Mouse (Mus musculus) stomach, embryonic 14.5 days (tissue): ENCODE measurements around the gene Cplx2. TPM values are rescaled to one million over a fixed set of nuclear protein-coding genes. Genes with fewer than 3 reads are reported as not detected.

ENCODE experiments used
- ATAC-seq: fragments of 200-750 bp; cut with Nextera tagmentation; 2 replicates; pipeline ENCODE4 v1.8.0; 2017; ENCODE audit warnings: low read depth, moderate TSS enrichment; ENCODE audit not compliant: insufficient number of reproducible peaks, insufficient read depth, low FRiP score
- H3K27ac ChIP-seq: fragments of 300-500 bp; sonication (generic); 2 replicates; pipeline ENCODE4 v1.5.1; 2014; ENCODE audit warnings: mild to moderate bottlenecking, low read length, moderate library complexity, mixed read lengths
- H3K27me3 ChIP-seq: fragments of 300-500 bp; sonication (generic); 2 replicates; pipeline ENCODE4 v1.6.1; 2014; ENCODE audit warnings: low read length, control low read depth, mixed read lengths; ENCODE audit not compliant: control insufficient read depth, insufficient read depth
- H3K36me3 ChIP-seq: fragments of 300-500 bp; sonication (generic); 2 replicates; pipeline ENCODE4 v1.6.1; 2014; ENCODE audit warnings: mild to moderate bottlenecking, control low read depth, low read length, moderate library complexity, mixed read lengths; ENCODE audit not compliant: control insufficient read depth, insufficient read depth
- H3K4me1 ChIP-seq: fragments of 300-500 bp; sonication (generic); 2 replicates; pipeline ENCODE4 v1.6.1; 2014; ENCODE audit warnings: low read length, control low read depth, mixed read lengths; ENCODE audit not compliant: control insufficient read depth, insufficient read depth
- H3K4me2 ChIP-seq: fragments of 300-500 bp; sonication (generic); replicated peaks from 2 replicates; pipeline ENCODE4 v1.6.1; 2014; ENCODE audit warnings: low read depth, low read length, control low read depth
- H3K4me3 ChIP-seq: fragments of 300-500 bp; sonication (generic); 2 replicates; pipeline ENCODE4 v1.5.1; 2014; ENCODE audit warnings: low read depth, low read length, control low read depth
- H3K9ac ChIP-seq: fragments of 300-500 bp; sonication (generic); replicated peaks from 2 replicates; pipeline ENCODE4 v1.6.1; 2014; ENCODE audit warnings: low read depth, mild to moderate bottlenecking, control low read depth, low read length, moderate library complexity, mixed read lengths
- H3K9me3 ChIP-seq: fragments of 300-500 bp; sonication (generic); 2 replicates; pipeline ENCODE4 v1.6.1; 2016; ENCODE audit warnings: low read depth, low read length, control low read depth; ENCODE audit not compliant: control insufficient read depth
- WGBS: fragments of 180-500 bp; shearing (Covaris S2); extraction: QIAGEN DNeasy Blood & Tissue Kit; methylation state at CpG from one replicate; pipeline ENCODE4 v1.1.7; 2014; 5-methylcytosine and 5-hydroxymethylcytosine counted together
- polyA plus RNA-seq: library from polyadenylated mRNA; unstranded; fragments of >200 nt; fragmentation: Nextera tagmentation; extraction: Ambion mirVana; gene quantifications from 2 replicates; pipeline ENCODE4 v1.2.1, GENCODE M21; 2014

Gene Cplx2
- polyA plus RNA-seq, 1 experiment from 2014 or later: 7.7 TPM

GRCm38 (mm10) chr13:54331825-54332675, 39.1 kb upstream of the Cplx2 start:
- H3K36me3 ChIP-seq: no peaks in the 10 kb centered on the region
- peak; percentile 89 for ATAC-seq
- H3K27me3 ChIP-seq: no peaks in the 10 kb centered on the region
- 0 out of 2 replicates have a peak overlapping the region, but pooled peaks have one; percentile 11 for H3K4me2 ChIP-seq
- no peak overlapping the region for H3K4me3 ChIP-seq
- WGBS: 44% methylated on average over 22 of the region's 22 CpGs
- H3K9ac ChIP-seq: no peak overlapping the region
- H3K27ac ChIP-seq: peak overlapping the region; percentile 71
- H3K4me1 ChIP-seq: peaks cover 18% of the 10 kb centered on the region
- no peaks in the 10 kb centered on the region for H3K9me3 ChIP-seq

GRCm38 (mm10) chr13:54332921-54333477, 38.1 kb upstream of the Cplx2 start:
- Histone ChIP-seq H3K4me2 (no peak overlapping the region), H3K36me3 (no peaks in the 10 kb centered on the region), H3K9ac (no peak overlapping the region), H3K4me3 (no peak overlapping the region), H3K27ac (no peak overlapping the region; the same call in 1 of the 2 replicates), H3K27me3 (no peaks in the 10 kb centered on the region), H3K9me3 (no peaks in the 10 kb centered on the region), H3K4me1 (peaks cover 18% of the 10 kb centered on the region)
- no peak for ATAC-seq
- 69% methylated on average over 8 of the region's 8 CpGs for WGBS

GRCm38 (mm10) chr13:54337058-54337457, 34.1 kb upstream of the Cplx2 start:
- 71% methylated on average over 6 of the region's 6 CpGs for WGBS
- ATAC-seq: no peak

GRCm38 (mm10) chr13:54337541-54337940, 33.6 kb upstream of the Cplx2 start:
- H3K27me3 ChIP-seq: no peaks in the 10 kb centered on the region
- no peak overlapping the region for H3K9ac ChIP-seq
- 47% methylated on average over 7 of the region's 7 CpGs for WGBS
- H3K36me3 ChIP-seq: no peaks in the 10 kb centered on the region
- no peak overlapping the region for H3K27ac ChIP-seq
- ATAC-seq: no peak
- H3K4me2 ChIP-seq: no peak overlapping the region
- H3K4me3 ChIP-seq: no peak overlapping the region
- H3K4me1 ChIP-seq: peaks cover 4% of the 10 kb centered on the region; the same call in 1 of the 2 replicates
- no peaks in the 10 kb centered on the region for H3K9me3 ChIP-seq

More at GRCm38 (mm10) chr13:54337058-54337457, 34.1 kb upstream of the Cplx2 start:
- no peaks in the 10 kb centered on the region for H3K9me3 ChIP-seq
- H3K9ac ChIP-seq: no peak overlapping the region
- H3K36me3 ChIP-seq: no peaks in the 10 kb centered on the region
- no peak overlapping the region for H3K4me3 ChIP-seq
- no peak overlapping the region for H3K27ac ChIP-seq
- H3K27me3 ChIP-seq: no peaks in the 10 kb centered on the region
- peaks cover 6% of the 10 kb centered on the region; the same call in 1 of the 2 replicates for H3K4me1 ChIP-seq
- H3K4me2 ChIP-seq: no peak overlapping the region

GRCm38 (mm10) chr13:54338815-54339214, 32.3 kb upstream of the Cplx2 start:
- H3K9ac ChIP-seq: no peak overlapping the region
- WGBS: 79% methylated on average over 5 of the region's 5 CpGs
- H3K4me3 ChIP-seq: no peak overlapping the region
- H3K27me3 ChIP-seq: no peaks in the 10 kb centered on the region
- H3K27ac ChIP-seq: no peak overlapping the region
- no peak overlapping the region for H3K4me2 ChIP-seq
- no peaks in the 10 kb centered on the region for H3K4me1 ChIP-seq
- ATAC-seq: no peak
- H3K36me3 ChIP-seq: no peaks in the 10 kb centered on the region
- no peaks in the 10 kb centered on the region for H3K9me3 ChIP-seq

GRCm38 (mm10) chr13:54345885-54346647, 25.1 kb upstream of the Cplx2 start:
- Histone ChIP-seq H3K4me3 (no peak overlapping the region), H3K27ac (no peak overlapping the region), H3K4me1 (no peaks in the 10 kb centered on the region), H3K36me3 (no peaks in the 10 kb centered on the region), H3K9ac (no peak overlapping the region), H3K27me3 (no peaks in the 10 kb centered on the region), H3K9me3 (no peaks in the 10 kb centered on the region), H3K4me2 (no peak overlapping the region)
- 80% methylated on average over 15 of the region's 15 CpGs for WGBS
- no peak for ATAC-seq

- ATAC-seq: no peak
- Histone ChIP-seq H3K4me1 (no peaks in the 10 kb centered on the region), H3K27ac (no peak overlapping the region), H3K9me3 (no peaks in the 10 kb centered on the region), H3K4me3 (no peak overlapping the region), H3K27me3 (no peaks in the 10 kb centered on the region), H3K4me2 (no peak overlapping the region), H3K36me3 (no peaks in the 10 kb centered on the region), H3K9ac (no peak overlapping the region)
- WGBS: 74% methylated on average over 5 of the region's 5 CpGs
Observed at GRCm38 (mm10) chr13:54348011-54348410, 23.1 kb upstream of the Cplx2 start.

- no peak overlapping the region for H3K4me2 ChIP-seq
- H3K4me1 ChIP-seq: no peaks in the 10 kb centered on the region
- H3K36me3 ChIP-seq: no peaks in the 10 kb centered on the region
- H3K27me3 ChIP-seq: no peaks in the 10 kb centered on the region
- H3K4me3 ChIP-seq: no peak overlapping the region
- H3K27ac ChIP-seq: no peak overlapping the region
- H3K9me3 ChIP-seq: no peaks in the 10 kb centered on the region
- WGBS: 87% methylated on average over 10 of the region's 10 CpGs
- ATAC-seq: no peak
- no peak overlapping the region for H3K9ac ChIP-seq
Observed at GRCm38 (mm10) chr13:54349126-54349759, 21.9 kb upstream of the Cplx2 start.
